Mouse (Mus musculus): ENCODE data around the gene Ggcx. TPM values are rescaled to one million over a fixed set of nuclear protein-coding genes. Genes with fewer than 3 reads are reported as not detected.

Gene Ggcx
- polyA plus RNA-seq (2014; fragmentation: Nextera tagmentation; extraction: Ambion mirVana): 12.4 and 15.7 TPM in 2 replicates

DNA sequence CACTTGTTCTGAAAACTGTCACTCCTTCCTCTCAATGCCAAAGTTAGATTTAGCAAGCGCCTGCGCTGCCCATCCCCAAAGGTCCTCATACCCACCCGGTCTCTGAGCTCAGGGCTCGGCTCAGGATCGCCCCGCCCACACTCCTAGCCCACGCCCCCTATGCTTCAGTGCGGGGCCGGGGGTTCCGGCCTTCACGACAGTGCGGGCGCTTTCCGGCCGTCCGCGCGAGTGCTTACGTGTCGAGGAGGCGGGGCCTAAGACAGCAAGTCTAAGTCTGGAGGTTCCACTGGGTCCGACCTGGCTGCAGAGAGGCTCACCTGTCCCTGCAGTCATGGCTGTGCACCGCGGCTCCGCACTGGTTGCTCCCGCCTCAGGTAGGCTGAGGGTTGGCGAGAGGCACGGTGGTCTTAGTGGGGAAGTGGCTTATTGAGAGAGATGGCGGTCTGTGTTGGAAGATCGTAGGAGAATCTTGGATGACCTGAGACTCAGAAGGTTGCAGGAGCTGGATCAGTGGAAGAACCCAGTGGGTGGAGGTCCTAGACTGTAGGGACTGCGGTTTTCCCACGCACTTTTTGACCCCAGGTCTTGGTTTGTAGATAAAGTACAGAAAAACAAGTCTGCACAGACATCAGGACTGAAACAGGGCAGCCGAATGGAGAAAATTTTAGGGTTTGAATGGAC lies at the start of gene Ggcx:
Gene Ggcx, plus strand, starts transcription at position 233 of the 681 bp plus-strand sequence.
- Histone ChIP-seq H3K27ac (replicated peaks; ENCODE audit: low read depth, low read length) (0 out of 2 replicates have a peak within 1 kb of the TSS, but pooled peaks have one; percentile 47), H3K27me3 (ENCODE audit: control insufficient read depth, insufficient read depth, low read length) (no peaks in the 10 kb centered on the region), H3K9ac (replicated peaks; ENCODE audit: low read length) (peak within 1 kb of the TSS; percentile 80), H3K4me2 (ENCODE audit: low read depth, low read length) (peak within 1 kb of the TSS; percentile 74), H3K4me3 (ENCODE audit: low read depth, low read length) (peak within 1 kb of the TSS; percentile 79), H3K4me1 (ENCODE audit: control insufficient read depth, insufficient read depth, low read length) (no peaks in the 10 kb centered on the region), H3K36me3 (replicated peaks; ENCODE audit: control insufficient read depth, insufficient read depth, low read depth, low read length) (peaks cover 6% of the 10 kb centered on the region), H3K9me3 (replicated peaks; ENCODE audit: control insufficient read depth, low read length) (no peaks in the 10 kb centered on the region)
- ATAC-seq (replicated peaks; ENCODE audit: insufficient number of reproducible peaks, low FRiP score, low TSS enrichment, low read depth) (peak; percentile 91), DNase-seq (ENCODE audit: low spot score) (peak; percentile 98)
- WGBS: 2% methylated on average over 33 of the region's 33 CpGs

DNA sequence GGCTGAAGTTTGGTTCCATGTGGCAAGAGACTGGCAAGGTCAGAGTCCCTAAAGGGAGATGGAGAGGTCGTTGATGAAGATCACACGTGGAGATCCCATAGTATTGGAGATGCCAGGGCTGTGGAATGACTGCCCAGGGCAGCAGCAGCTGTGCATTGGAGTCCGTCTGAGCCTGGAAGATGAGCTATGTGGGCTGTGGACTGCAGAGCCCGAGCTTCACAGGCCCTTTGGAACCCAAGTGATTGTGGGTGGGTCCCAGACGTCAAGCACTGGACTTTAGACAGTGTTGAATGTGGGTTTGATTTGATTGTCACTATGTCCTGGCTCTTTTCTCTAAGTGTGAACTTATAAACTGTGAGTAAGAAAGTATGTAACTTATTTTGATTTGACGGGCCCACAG lies 49.1 kb upstream of the Ggcx start:
- no peak for DNase-seq (ENCODE audit: low spot score)
- Histone ChIP-seq H3K9ac (replicated peaks; ENCODE audit: low read length) (no peak overlapping the region), H3K4me3 (ENCODE audit: low read depth, low read length) (no peak overlapping the region), H3K36me3 (replicated peaks; ENCODE audit: control insufficient read depth, insufficient read depth, low read depth, low read length) (peaks cover 6% of the 10 kb centered on the region), H3K4me1 (ENCODE audit: control insufficient read depth, insufficient read depth, low read length) (0 out of 2 replicates have a peak, but pooled peaks cover 2% of the 10 kb centered on the region), H3K27me3 (ENCODE audit: control insufficient read depth, insufficient read depth, low read length) (no peaks in the 10 kb centered on the region), H3K27ac (replicated peaks; ENCODE audit: low read depth, low read length) (no peak overlapping the region), H3K4me2 (ENCODE audit: low read depth, low read length) (no peak overlapping the region), H3K9me3 (replicated peaks; ENCODE audit: control insufficient read depth, low read length) (no peaks in the 10 kb centered on the region)
- 72% methylated on average over 6 of the region's 6 CpGs for WGBS
- no peak for ATAC-seq (replicated peaks; ENCODE audit: insufficient number of reproducible peaks, low FRiP score, low TSS enrichment, low read depth)

DNA sequence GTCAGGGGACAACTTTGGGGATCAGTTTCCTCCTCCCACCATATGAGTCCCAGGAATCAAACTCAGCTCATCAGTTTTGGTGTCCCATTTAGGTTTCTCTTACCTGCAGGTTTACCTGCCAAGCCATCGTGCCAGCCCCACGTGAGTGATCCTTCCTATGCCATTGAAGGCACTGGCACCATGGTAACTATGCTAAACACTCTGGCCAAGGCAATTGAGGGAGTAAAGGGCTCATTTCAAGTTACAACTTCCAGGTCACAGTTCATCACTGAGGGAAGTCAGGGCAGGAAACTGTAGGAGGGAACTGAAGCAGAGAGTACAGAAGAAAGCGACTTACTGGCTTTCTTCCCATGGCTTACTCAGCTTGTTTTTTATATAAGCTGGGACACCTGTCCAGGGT lies 47.8 kb upstream of the Ggcx start:
- H3K9me3 ChIP-seq (replicated peaks; ENCODE audit: control insufficient read depth, low read length): no peaks in the 10 kb centered on the region

DNA sequence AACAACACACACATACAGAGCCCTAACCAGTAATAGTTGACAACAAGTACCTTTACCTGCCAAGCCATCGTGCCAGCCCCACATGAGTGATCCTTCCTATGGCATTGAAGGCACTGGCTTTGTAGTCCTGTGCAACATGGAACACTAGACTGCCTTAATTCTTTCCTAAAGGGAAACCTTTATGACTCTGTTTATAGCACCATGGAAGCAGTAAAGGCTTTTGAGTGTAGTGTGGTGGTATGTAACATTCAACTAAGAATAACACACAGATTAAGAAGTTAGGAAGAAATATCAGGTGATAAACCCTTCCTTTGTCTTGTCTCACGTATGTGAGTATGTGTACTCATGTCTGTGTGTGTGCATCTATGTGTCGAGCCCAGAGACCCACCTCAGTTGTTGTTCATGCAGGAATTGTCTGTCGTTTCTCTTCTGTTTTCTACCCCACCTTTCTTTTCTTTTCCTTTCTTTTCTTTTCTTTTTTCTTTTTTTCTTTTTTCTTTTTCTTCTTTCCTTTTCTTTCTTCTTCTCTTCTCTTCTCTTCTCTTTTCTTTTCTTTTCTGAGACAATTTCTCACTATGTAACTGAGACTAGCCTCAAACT lies 47.2 kb upstream of the Ggcx start, which contains the start of gene Rnf181:
Gene Rnf181, minus strand, starts transcription at position 113 of the 600 bp plus-strand sequence.
- 74% methylated on average over 4 of the region's 4 CpGs for WGBS
- no peak within 1 kb of the TSS for H3K4me2 ChIP-seq (ENCODE audit: low read depth, low read length)
- H3K27ac ChIP-seq (replicated peaks; ENCODE audit: low read depth, low read length): no peak within 1 kb of the TSS
- DNase-seq (ENCODE audit: low spot score) (no peak), ATAC-seq (replicated peaks; ENCODE audit: insufficient number of reproducible peaks, low FRiP score, low TSS enrichment, low read depth) (no peak)
- H3K4me3 ChIP-seq (ENCODE audit: low read depth, low read length): no peak within 1 kb of the TSS
- H3K4me1 ChIP-seq (ENCODE audit: control insufficient read depth, insufficient read depth, low read length): no peaks in the 10 kb centered on the region
- H3K9me3 ChIP-seq (replicated peaks; ENCODE audit: control insufficient read depth, low read length): no peaks in the 10 kb centered on the region
- no peak within 1 kb of the TSS for H3K9ac ChIP-seq (replicated peaks; ENCODE audit: low read length)
- no peaks in the 10 kb centered on the region for H3K27me3 ChIP-seq (ENCODE audit: control insufficient read depth, insufficient read depth, low read length)
- H3K36me3 ChIP-seq (replicated peaks; ENCODE audit: control insufficient read depth, insufficient read depth, low read depth, low read length): no peaks in the 10 kb centered on the region

More for the DNA sequence above, 47.8 kb upstream of the Ggcx start:
- Histone ChIP-seq H3K4me2 (ENCODE audit: low read depth, low read length) (no peak overlapping the region), H3K4me3 (ENCODE audit: low read depth, low read length) (no peak overlapping the region), H3K27ac (replicated peaks; ENCODE audit: low read depth, low read length) (no peak overlapping the region), H3K4me1 (ENCODE audit: control insufficient read depth, insufficient read depth, low read length) (no peaks in the 10 kb centered on the region), H3K27me3 (ENCODE audit: control insufficient read depth, insufficient read depth, low read length) (no peaks in the 10 kb centered on the region), H3K9ac (replicated peaks; ENCODE audit: low read length) (no peak overlapping the region), H3K36me3 (replicated peaks; ENCODE audit: control insufficient read depth, insufficient read depth, low read depth, low read length) (no peaks in the 10 kb centered on the region)
- 64% methylated on average over 3 of the region's 3 CpGs for WGBS
- DNase-seq (ENCODE audit: low spot score): no peak
- ATAC-seq (replicated peaks; ENCODE audit: insufficient number of reproducible peaks, low FRiP score, low TSS enrichment, low read depth): no peak

DNA sequence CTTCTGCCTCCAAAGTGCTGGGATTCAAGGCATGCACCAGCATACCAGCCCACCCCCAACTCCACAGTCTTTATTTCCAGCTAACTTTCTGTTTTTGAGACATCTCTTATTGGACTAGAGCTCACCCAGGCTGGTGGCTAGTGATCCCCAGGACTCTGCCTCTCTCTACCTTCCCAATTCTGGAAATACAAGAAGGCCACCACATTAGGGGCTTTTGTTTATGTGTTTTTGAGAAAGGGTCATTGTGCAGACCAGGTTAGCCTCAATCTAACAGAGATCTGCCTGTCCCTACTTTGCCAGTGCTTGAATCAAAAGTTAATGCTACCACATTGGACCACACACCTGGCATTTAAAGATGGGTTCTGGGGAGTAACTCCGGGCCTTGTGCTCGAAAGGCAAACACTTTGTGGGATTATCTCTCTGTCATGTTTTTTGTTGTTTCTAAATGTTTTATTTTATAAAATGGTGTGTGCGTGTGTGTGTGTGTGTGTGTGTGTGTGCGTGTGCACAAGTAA lies 46.6 kb upstream of the Ggcx start:
- H3K27me3 ChIP-seq (ENCODE audit: control insufficient read depth, insufficient read depth, low read length): no peaks in the 10 kb centered on the region
- no peaks in the 10 kb centered on the region for H3K4me1 ChIP-seq (ENCODE audit: control insufficient read depth, insufficient read depth, low read length)
- no peak overlapping the region for H3K4me3 ChIP-seq (ENCODE audit: low read depth, low read length)
- no peaks in the 10 kb centered on the region for H3K36me3 ChIP-seq (replicated peaks; ENCODE audit: control insufficient read depth, insufficient read depth, low read depth, low read length)
- no peak overlapping the region for H3K27ac ChIP-seq (replicated peaks; ENCODE audit: low read depth, low read length)
- DNase-seq (ENCODE audit: low spot score) (no peak), ATAC-seq (replicated peaks; ENCODE audit: insufficient number of reproducible peaks, low FRiP score, low TSS enrichment, low read depth) (no peak)
- no peak overlapping the region for H3K4me2 ChIP-seq (ENCODE audit: low read depth, low read length)
- H3K9ac ChIP-seq (replicated peaks; ENCODE audit: low read length): no peak overlapping the region
- no peaks in the 10 kb centered on the region for H3K9me3 ChIP-seq (replicated peaks; ENCODE audit: control insufficient read depth, low read length)
- 79% methylated on average over 4 of the region's 4 CpGs for WGBS

DNA sequence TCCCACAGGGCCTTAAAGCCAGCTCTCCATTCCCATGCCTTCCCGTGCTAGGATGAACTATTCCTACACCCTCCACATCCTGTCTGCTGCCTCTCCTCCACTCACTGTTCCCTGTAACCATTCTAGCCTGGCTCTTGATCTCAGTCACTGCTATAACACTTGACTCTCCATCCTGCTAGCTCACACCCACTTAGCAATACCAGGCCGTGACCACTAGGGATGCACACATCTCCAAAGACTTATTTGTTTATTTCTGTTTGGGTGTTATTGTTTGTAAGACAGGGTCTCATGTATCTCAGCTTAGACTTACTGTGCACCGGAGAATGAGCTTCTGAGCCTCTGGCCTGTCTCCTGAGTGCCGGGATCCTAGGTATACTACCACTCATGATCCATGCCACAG lies 44.6 kb upstream of the Ggcx start:
- no peaks in the 10 kb centered on the region for H3K4me1 ChIP-seq (ENCODE audit: control insufficient read depth, insufficient read depth, low read length)
- H3K9me3 ChIP-seq (replicated peaks; ENCODE audit: control insufficient read depth, low read length): no peaks in the 10 kb centered on the region

DNA sequence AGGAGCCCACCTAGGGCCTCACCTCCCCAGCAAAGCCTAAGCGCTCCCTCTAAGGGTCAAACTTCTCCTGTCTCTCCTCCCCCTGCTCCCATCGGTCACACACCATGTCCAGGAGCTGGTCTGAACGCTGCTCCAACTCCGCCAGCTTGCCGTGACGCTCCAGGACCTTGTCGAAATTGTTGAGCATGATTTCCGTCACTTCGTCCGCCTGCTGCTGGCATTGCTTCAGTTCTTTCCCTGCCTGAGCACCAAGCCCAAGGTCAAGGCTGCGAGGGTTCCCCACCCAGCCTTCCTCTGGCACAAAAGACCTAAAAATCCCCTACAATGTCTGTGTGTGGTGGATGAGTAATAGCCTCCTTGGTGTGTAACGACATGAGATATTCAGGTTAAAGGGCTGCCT lies 44.0 kb upstream of the Ggcx start:
- Histone ChIP-seq H3K4me1 (ENCODE audit: control insufficient read depth, insufficient read depth, low read length) (no peaks in the 10 kb centered on the region), H3K4me2 (ENCODE audit: low read depth, low read length) (no peak overlapping the region), H3K27ac (replicated peaks; ENCODE audit: low read depth, low read length) (no peak overlapping the region), H3K36me3 (replicated peaks; ENCODE audit: control insufficient read depth, insufficient read depth, low read depth, low read length) (no peaks in the 10 kb centered on the region), H3K27me3 (ENCODE audit: control insufficient read depth, insufficient read depth, low read length) (no peaks in the 10 kb centered on the region), H3K9ac (replicated peaks; ENCODE audit: low read length) (no peak overlapping the region), H3K4me3 (ENCODE audit: low read depth, low read length) (no peak overlapping the region), H3K9me3 (replicated peaks; ENCODE audit: control insufficient read depth, low read length) (no peaks in the 10 kb centered on the region)
- no peak for DNase-seq (ENCODE audit: low spot score)
- WGBS: 83% methylated on average over 12 of the region's 12 CpGs
- no peak for ATAC-seq (replicated peaks; ENCODE audit: insufficient number of reproducible peaks, low FRiP score, low TSS enrichment, low read depth)

More for the DNA sequence above, 44.6 kb upstream of the Ggcx start:
- H3K9ac ChIP-seq (replicated peaks; ENCODE audit: low read length): no peak overlapping the region
- no peak overlapping the region for H3K4me2 ChIP-seq (ENCODE audit: low read depth, low read length)
- no peak overlapping the region for H3K4me3 ChIP-seq (ENCODE audit: low read depth, low read length)
- H3K27ac ChIP-seq (replicated peaks; ENCODE audit: low read depth, low read length): no peak overlapping the region
- DNase-seq (ENCODE audit: low spot score): no peak
- H3K36me3 ChIP-seq (replicated peaks; ENCODE audit: control insufficient read depth, insufficient read depth, low read depth, low read length): no peaks in the 10 kb centered on the region
- no peaks in the 10 kb centered on the region for H3K27me3 ChIP-seq (ENCODE audit: control insufficient read depth, insufficient read depth, low read length)
- 83% methylated on average over 4 of the region's 4 CpGs for WGBS
- ATAC-seq (replicated peaks; ENCODE audit: insufficient number of reproducible peaks, low FRiP score, low TSS enrichment, low read depth): no peak

DNA sequence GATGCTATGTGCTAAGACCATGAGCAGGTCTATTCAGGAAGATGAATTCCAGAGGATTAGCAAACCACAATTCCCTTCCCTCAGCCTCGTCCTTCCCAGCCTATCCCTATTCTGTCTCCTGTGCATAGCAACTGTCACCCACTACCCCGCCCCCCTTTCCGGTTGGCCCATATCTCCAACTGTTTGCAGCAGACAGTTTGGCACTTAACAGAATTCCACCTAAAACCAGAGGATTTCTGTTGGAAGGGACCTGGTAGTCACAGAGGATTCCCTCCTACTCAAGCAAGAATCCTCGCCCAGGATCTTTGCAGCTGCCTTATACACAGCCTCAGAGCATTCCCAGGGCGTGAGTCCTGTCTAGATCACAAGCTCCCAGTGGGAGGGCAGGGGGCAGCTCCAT lies 43.0 kb upstream of the Ggcx start:
- no peaks in the 10 kb centered on the region for H3K4me1 ChIP-seq (ENCODE audit: control insufficient read depth, insufficient read depth, low read length)
- 47% methylated on average over 5 of the region's 5 CpGs for WGBS
- no peak overlapping the region for H3K27ac ChIP-seq (replicated peaks; ENCODE audit: low read depth, low read length)
- no peak for DNase-seq (ENCODE audit: low spot score)
- H3K27me3 ChIP-seq (ENCODE audit: control insufficient read depth, insufficient read depth, low read length): no peaks in the 10 kb centered on the region
- no peak overlapping the region for H3K4me3 ChIP-seq (ENCODE audit: low read depth, low read length)
- H3K36me3 ChIP-seq (replicated peaks; ENCODE audit: control insufficient read depth, insufficient read depth, low read depth, low read length): no peaks in the 10 kb centered on the region
- ATAC-seq (replicated peaks; ENCODE audit: insufficient number of reproducible peaks, low FRiP score, low TSS enrichment, low read depth): no peak
- no peak overlapping the region for H3K4me2 ChIP-seq (ENCODE audit: low read depth, low read length)
- no peak overlapping the region for H3K9ac ChIP-seq (replicated peaks; ENCODE audit: low read length)
- H3K9me3 ChIP-seq (replicated peaks; ENCODE audit: control insufficient read depth, low read length): no peaks in the 10 kb centered on the region
